Mouse (Mus musculus) adrenal gland, postnatal 25 days (tissue): ENCODE results near the gene Tex38. TPM values are rescaled to one million over a fixed set of nuclear protein-coding genes. Genes with fewer than 3 reads are reported as not detected.

Source experiments
- DNase-seq: peaks from one replicate; pipeline ENCODE4 v3.0.0; 2021; ENCODE audit warnings: mixed read lengths
- total RNA-seq: library from RNA; stranded (reverse); gene quantifications from 2 replicates; pipeline ENCODE4 v1.2.3, GENCODE M21; 2021

The Tex38 gene
- total RNA-seq, 1 experiment from 2014 or later, result 2.2 TPM

- DNase-seq, result no peak
Measured at GRCm38 (mm10) chr4:115767647-115768467, 13.0 kb downstream of the Tex38 start.

- DNase-seq, result no peak
Measured at GRCm38 (mm10) chr4:115764581-115764980, 16.2 kb downstream of the Tex38 start.

GRCm38 (mm10) chr4:115761206-115761605, 19.6 kb downstream of the Tex38 start:
- peak; percentile 58 for DNase-seq

- DNase-seq, result no peak
Measured at GRCm38 (mm10) chr4:115754851-115755250, 26.0 kb downstream of the Tex38 start.

GRCm38 (mm10) chr4:115754101-115754500, 26.7 kb downstream of the Tex38 start:
- no peak for DNase-seq

GRCm38 (mm10) chr4:115749336-115749735, 31.5 kb downstream of the Tex38 start:
- no peak for DNase-seq

GRCm38 (mm10) chr4:115748181-115748580, 32.6 kb downstream of the Tex38 start:
- no peak for DNase-seq

GRCm38 (mm10) chr4:115743096-115743495, 37.7 kb downstream of the Tex38 start:
- DNase-seq, result peak; percentile 2

- no peak for DNase-seq
Measured at GRCm38 (mm10) chr4:115742658-115743057, 38.2 kb downstream of the Tex38 start.

- peak; percentile 28 for DNase-seq
Measured at GRCm38 (mm10) chr4:115738481-115738985, 42.3 kb downstream of the Tex38 start.

- DNase-seq, result peak; percentile 99
Measured at GRCm38 (mm10) chr4:115737551-115738041, 43.2 kb downstream of the Tex38 start, which contains the start of gene Efcab14. Efcab14 (plus strand) TSS chr4:115737744.

GRCm38 (mm10) chr4:115734867-115735266, 46.0 kb downstream of the Tex38 start:
- DNase-seq, result no peak

GRCm38 (mm10) chr4:115733746-115734145, 47.1 kb downstream of the Tex38 start:
- no peak for DNase-seq

GRCm38 (mm10) chr4:115732223-115732818, 48.5 kb downstream of the Tex38 start:
- DNase-seq, result no peak

GRCm38 (mm10) chr4:115731588-115732222, 49.1 kb downstream of the Tex38 start:
- peak; percentile 67 for DNase-seq

Other genes with a start within 250 kb of the Tex38 start
- gene Cyp4a31, start 217.4 kb downstream of the Tex38 start, total RNA-seq, result 0.43 TPM in 1 of 2 replicates, not detected in the other
- gene Cyp4a32, start 180.0 kb downstream of the Tex38 start, total RNA-seq, result 1.3 TPM in 1 of 2 replicates, not detected in the other
- 22.6 and 30.8 TPM in 2 replicates for gene Cyp4b1, start 133.3 kb downstream of the Tex38 start, total RNA-seq
- gene Efcab14, start 43.3 kb downstream of the Tex38 start, total RNA-seq, result 79.3 and 85.8 TPM in 2 replicates
- 42.4 and 59.4 TPM in 2 replicates for gene Atpaf1, start 3.8 kb upstream of the Tex38 start, total RNA-seq
- gene Mob3c, start 47.1 kb upstream of the Tex38 start, total RNA-seq, result 12.0 and 18.9 TPM in 2 replicates
- 53.9 and 62.4 TPM in 2 replicates for gene Mknk1, start 58.2 kb upstream of the Tex38 start, total RNA-seq
- not detected in 2 replicates for gene Kncn, start 103.4 kb upstream of the Tex38 start, total RNA-seq
- not detected in 2 replicates for gene 6430628N08Rik, start 109.6 kb upstream of the Tex38 start, total RNA-seq
- gene Dmbx1, start 158.9 kb upstream of the Tex38 start, total RNA-seq, result not detected in 2 replicates
- gene Faah, start 236.9 kb upstream of the Tex38 start, total RNA-seq, result 3.6 and 4.2 TPM in 2 replicates